Mouse (Mus musculus) induced T-regulatory cell, adult 2 months (primary cell): ENCODE data around the gene Gm45062.
"Not testable (repeated sequence)": the region's sequence is repeated elsewhere in the genome, so short reads cannot be mapped to it uniquely, and the experiment has no call there.

Experiments used
- DNase-seq: peaks from one replicate; pipeline ENCODE4 v3.0.0-alpha.2; 2012; ENCODE audit warnings: low read depth

Gene Gm45062

GRCm38 (mm10) chr6:8316201-8316600, 57.0 kb downstream of the Gm45062 start:
- DNase-seq, result no peak

GRCm38 (mm10) chr6:8319591-8319990, 60.3 kb downstream of the Gm45062 start:
- no peak for DNase-seq

GRCm38 (mm10) chr6:8331496-8331895, 72.2 kb downstream of the Gm45062 start:
- not testable (repeated sequence) for DNase-seq

GRCm38 (mm10) chr6:8333380-8333779, 74.1 kb downstream of the Gm45062 start:
- no peak for DNase-seq

GRCm38 (mm10) chr6:8336487-8337390, 77.5 kb downstream of the Gm45062 start:
- no peak for DNase-seq

GRCm38 (mm10) chr6:8339453-8339852, 80.2 kb downstream of the Gm45062 start:
- no peak for DNase-seq

GRCm38 (mm10) chr6:8343271-8343670, 84.0 kb downstream of the Gm45062 start:
- no peak for DNase-seq

- peak; percentile 32 for DNase-seq
These were observed 86.1 kb downstream of the Gm45062 start for GRCm38 (mm10) chr6:8345219-8345856.

- DNase-seq, result no peak
These were observed 87.9 kb downstream of the Gm45062 start for GRCm38 (mm10) chr6:8347154-8347553.

GRCm38 (mm10) chr6:8348344-8348743, 89.1 kb downstream of the Gm45062 start:
- no peak for DNase-seq

GRCm38 (mm10) chr6:8349060-8349670, 89.9 kb downstream of the Gm45062 start:
- no peak for DNase-seq

GRCm38 (mm10) chr6:8351507-8351906, 92.3 kb downstream of the Gm45062 start:
- no peak for DNase-seq

- no peak for DNase-seq
These were observed 93.4 kb downstream of the Gm45062 start for GRCm38 (mm10) chr6:8352533-8353168.

GRCm38 (mm10) chr6:8353461-8353860, 94.2 kb downstream of the Gm45062 start:
- DNase-seq, result no peak

GRCm38 (mm10) chr6:8354846-8355245, 95.6 kb downstream of the Gm45062 start:
- no peak for DNase-seq

GRCm38 (mm10) chr6:8358232-8358631, 99.0 kb downstream of the Gm45062 start:
- DNase-seq, result no peak

GRCm38 (mm10) chr6:8358782-8359181, 99.5 kb downstream of the Gm45062 start:
- DNase-seq, result no peak

GRCm38 (mm10) chr6:8360805-8361204, 101.6 kb downstream of the Gm45062 start:
- DNase-seq, result no peak

- no peak for DNase-seq
These were observed 104.9 kb downstream of the Gm45062 start for GRCm38 (mm10) chr6:8364033-8364756.

GRCm38 (mm10) chr6:8364757-8365150, 105.5 kb downstream of the Gm45062 start:
- DNase-seq, result no peak

- no peak for DNase-seq
These were observed 108.4 kb downstream of the Gm45062 start for GRCm38 (mm10) chr6:8367675-8368074.
